Mouse (Mus musculus): ENCODE data around the gene Creld2.

DNA sequence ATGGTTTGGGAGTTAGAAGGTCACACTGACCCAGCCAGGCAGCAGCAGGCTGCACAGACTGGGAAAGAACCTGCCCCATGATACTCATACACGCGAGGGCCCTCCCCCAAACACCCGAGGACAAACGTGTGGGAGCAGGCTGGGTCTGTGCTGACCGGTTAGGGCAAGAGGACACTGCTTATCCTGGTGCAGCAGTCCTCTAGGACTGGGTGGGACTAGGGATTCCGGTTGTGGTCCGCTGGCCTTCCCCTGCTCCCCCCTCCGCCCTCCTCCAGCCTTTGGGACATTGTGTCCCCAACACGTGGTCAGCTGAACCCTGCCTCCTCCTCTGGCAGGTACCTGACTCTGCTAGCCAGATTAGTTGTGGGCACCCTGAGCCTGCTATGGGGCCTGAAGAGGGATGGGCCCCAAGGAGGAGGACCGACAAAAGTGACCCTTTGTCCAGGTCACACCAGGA is 56.2 kb downstream of the Creld2 start:
- TF ChIP-seq POLR2A (IDR thresholded peaks at IDR 0.05; ENCODE audit: borderline replicate concordance, extremely low read depth, insufficient read depth, insufficient read length, poor library complexity, severe bottlenecking): no peak
- TF ChIP-seq CTCF (IDR thresholded peaks at IDR 0.05; ENCODE audit: borderline replicate concordance, extremely low read depth, insufficient read depth, insufficient read length): no peak
